Mouse (Mus musculus) neural tube, embryonic 12.5 days (tissue): ENCODE results near the gene Zcchc17. TPM values are rescaled to one million over a fixed set of nuclear protein-coding genes. Genes with fewer than 3 reads are reported as not detected.

ENCODE experiments used
- ATAC-seq: fragments of 200-750 bp; cut with Nextera tagmentation; 2 replicates; pipeline ENCODE4 v1.8.0; 2017; ENCODE audit warnings: low read depth, mild to moderate bottlenecking, moderate TSS enrichment, moderate library complexity; ENCODE audit not compliant: low FRiP score
- H3K27ac ChIP-seq: fragments of 300-500 bp; sonication (generic); 2 replicates; pipeline ENCODE4 v1.5.1; 2016
- H3K27me3 ChIP-seq: fragments of 300-500 bp; sonication (generic); replicated peaks from 2 replicates; pipeline ENCODE4 v1.6.1; 2016; ENCODE audit warnings: mild to moderate bottlenecking
- H3K36me3 ChIP-seq: fragments of 300-500 bp; sonication (generic); 2 replicates; pipeline ENCODE4 v1.6.1; 2016; ENCODE audit warnings: mild to moderate bottlenecking
- H3K4me1 ChIP-seq: fragments of 300-500 bp; sonication (generic); 2 replicates; pipeline ENCODE4 v1.6.1; 2016
- H3K4me2 ChIP-seq: fragments of 300-500 bp; sonication (generic); replicated peaks from 2 replicates; pipeline ENCODE4 v1.6.1; 2016; ENCODE audit warnings: mild to moderate bottlenecking
- H3K4me3 ChIP-seq: fragments of 300-500 bp; sonication (generic); 2 replicates; pipeline ENCODE4 v1.5.1; 2016
- H3K9ac ChIP-seq: fragments of 300-500 bp; sonication (generic); 2 replicates; pipeline ENCODE4 v1.6.1; 2016; ENCODE audit warnings: mild to moderate bottlenecking
- H3K9me3 ChIP-seq: fragments of 300-500 bp; sonication (generic); 2 replicates; pipeline ENCODE4 v1.6.1; 2016; ENCODE audit warnings: mild to moderate bottlenecking
- WGBS: fragments of 180-500 bp; shearing (Covaris S2); methylation state at CpG from one replicate; pipeline ENCODE4 v1.1.7; 2016; 5-methylcytosine and 5-hydroxymethylcytosine counted together
- polyA plus RNA-seq: library from polyadenylated mRNA; unstranded; fragments of >200 nt; fragmentation: Nextera tagmentation; extraction: Ambion mirVana; gene quantifications from 2 replicates; pipeline ENCODE4 v1.2.1, GENCODE M21; 2016

The Zcchc17 gene
- polyA plus RNA-seq, 1 experiment from 2014 or later: 75.7 TPM

- Histone ChIP-seq H3K9ac (no peak overlapping the region), H3K4me3 (no peak overlapping the region), H3K27ac (no peak overlapping the region), H3K4me1 (no peaks in the 10 kb centered on the region), H3K4me2 (no peak overlapping the region), H3K36me3 (peaks cover 55% of the 10 kb centered on the region), H3K27me3 (no peaks in the 10 kb centered on the region), H3K9me3 (no peaks in the 10 kb centered on the region)
- 81% methylated on average over 13 of the region's 13 CpGs for WGBS
- ATAC-seq: no peak
Observed at GRCm38 (mm10) chr4:130315771-130316527, 43.8 kb downstream of the Zcchc17 start.

GRCm38 (mm10) chr4:130313552-130313951, 46.2 kb downstream of the Zcchc17 start:
- peaks cover 6% of the 10 kb centered on the region for H3K4me1 ChIP-seq
- no peak overlapping the region for H3K9ac ChIP-seq
- no peaks in the 10 kb centered on the region for H3K9me3 ChIP-seq
- H3K27me3 ChIP-seq: peaks cover 22% of the 10 kb centered on the region
- 92% methylated on average over 4 of the region's 4 CpGs for WGBS
- no peak for ATAC-seq
- H3K4me3 ChIP-seq: no peak overlapping the region
- no peak overlapping the region for H3K27ac ChIP-seq
- H3K36me3 ChIP-seq: peaks cover 44% of the 10 kb centered on the region
- no peak overlapping the region for H3K4me2 ChIP-seq

- no peak overlapping the region for H3K4me2 ChIP-seq
- H3K27me3 ChIP-seq: peaks cover 31% of the 10 kb centered on the region
- ATAC-seq: no peak
- H3K4me1 ChIP-seq: peaks cover 16% of the 10 kb centered on the region
- no peak overlapping the region for H3K4me3 ChIP-seq
- no peak overlapping the region for H3K27ac ChIP-seq
- WGBS: 92% methylated on average over 3 of the region's 3 CpGs
- peaks cover 35% of the 10 kb centered on the region for H3K36me3 ChIP-seq
- H3K9me3 ChIP-seq: no peaks in the 10 kb centered on the region
- no peak overlapping the region for H3K9ac ChIP-seq
Observed at GRCm38 (mm10) chr4:130312526-130312925, 47.2 kb downstream of the Zcchc17 start.

GRCm38 (mm10) chr4:130309254-130309653, 50.5 kb downstream of the Zcchc17 start:
- H3K4me2 ChIP-seq: peak overlapping the region; percentile 87
- H3K9ac ChIP-seq: peak overlapping the region; percentile 56; the same call in 1 of the 2 replicates
- no peak for ATAC-seq
- 40% methylated on average over 8 of the region's 8 CpGs for WGBS
- H3K36me3 ChIP-seq: peaks cover 12% of the 10 kb centered on the region
- peak overlapping the region; percentile 44; the same call in 1 of the 2 replicates for H3K4me3 ChIP-seq
- peaks cover 18% of the 10 kb centered on the region for H3K4me1 ChIP-seq
- peaks cover 54% of the 10 kb centered on the region for H3K27me3 ChIP-seq
- H3K9me3 ChIP-seq: no peaks in the 10 kb centered on the region
- H3K27ac ChIP-seq: no peak overlapping the region

- H3K27me3 ChIP-seq: peaks cover 54% of the 10 kb centered on the region
- H3K9ac ChIP-seq: peak within 1 kb of the TSS; percentile 56
- no peak within 1 kb of the TSS for H3K27ac ChIP-seq
- peak within 1 kb of the TSS; percentile 87 for H3K4me2 ChIP-seq
- peaks cover 18% of the 10 kb centered on the region for H3K4me1 ChIP-seq
- H3K9me3 ChIP-seq: no peaks in the 10 kb centered on the region
- H3K36me3 ChIP-seq: peaks cover 4% of the 10 kb centered on the region
- under 1% methylated on average over 52 of the region's 52 CpGs for WGBS
- peak within 1 kb of the TSS; percentile 44 for H3K4me3 ChIP-seq
- ATAC-seq: peak; percentile 84
Observed at GRCm38 (mm10) chr4:130308231-130309081, 51.3 kb downstream of the Zcchc17 start, which contains the start of the genes Fabp3 and Gm10570. Fabp3 (plus strand) TSS chr4:130308595. Gm10570 (minus strand) TSS chr4:130308674.

- 1% methylated on average over 23 of the region's 23 CpGs for WGBS
- Histone ChIP-seq H3K27me3 (peaks cover 54% of the 10 kb centered on the region), H3K4me2 (peak overlapping the region; percentile 87), H3K9me3 (no peaks in the 10 kb centered on the region), H3K36me3 (peaks cover 4% of the 10 kb centered on the region; the same call in 1 of the 2 replicates), H3K4me3 (peak overlapping the region; percentile 44), H3K27ac (no peak overlapping the region), H3K9ac (0 out of 2 replicates have a peak overlapping the region, but pooled peaks have one; percentile 56), H3K4me1 (peaks cover 18% of the 10 kb centered on the region)
- peak; percentile 42; the same call in 1 of the 2 replicates for ATAC-seq
Observed at GRCm38 (mm10) chr4:130307851-130308230, 51.9 kb downstream of the Zcchc17 start.

- Histone ChIP-seq H3K27me3 (peaks cover 54% of the 10 kb centered on the region), H3K4me3 (no peak overlapping the region), H3K27ac (no peak overlapping the region), H3K4me2 (peak overlapping the region; percentile 87; the same call in 1 of the 2 replicates), H3K9ac (no peak overlapping the region), H3K9me3 (no peaks in the 10 kb centered on the region), H3K36me3 (no peaks in the 10 kb centered on the region), H3K4me1 (peaks cover 18% of the 10 kb centered on the region)
- no peak for ATAC-seq
- 75% methylated on average over 10 of the region's 10 CpGs for WGBS
Observed at GRCm38 (mm10) chr4:130306796-130307630, 52.7 kb downstream of the Zcchc17 start.

- no peak overlapping the region for H3K4me2 ChIP-seq
- H3K27me3 ChIP-seq: peaks cover 43% of the 10 kb centered on the region
- H3K9me3 ChIP-seq: no peaks in the 10 kb centered on the region
- no peak for ATAC-seq
- H3K4me3 ChIP-seq: no peak overlapping the region
- no peak overlapping the region for H3K27ac ChIP-seq
- H3K4me1 ChIP-seq: peaks cover 18% of the 10 kb centered on the region
- 21% methylated on average over 3 of the region's 3 CpGs for WGBS
- no peak overlapping the region for H3K9ac ChIP-seq
- no peaks in the 10 kb centered on the region for H3K36me3 ChIP-seq
Observed at GRCm38 (mm10) chr4:130304746-130305145, 55.0 kb downstream of the Zcchc17 start.

GRCm38 (mm10) chr4:130302285-130302870, 57.4 kb downstream of the Zcchc17 start:
- H3K27me3 ChIP-seq: peaks cover 21% of the 10 kb centered on the region
- no peaks in the 10 kb centered on the region for H3K9me3 ChIP-seq
- no peak overlapping the region for H3K27ac ChIP-seq
- no peaks in the 10 kb centered on the region for H3K36me3 ChIP-seq
- no peak overlapping the region for H3K4me3 ChIP-seq
- H3K4me1 ChIP-seq: no peaks in the 10 kb centered on the region
- 40% methylated on average over 12 of the region's 12 CpGs for WGBS
- no peak for ATAC-seq
- H3K4me2 ChIP-seq: no peak overlapping the region
- no peak overlapping the region for H3K9ac ChIP-seq

GRCm38 (mm10) chr4:130299629-130300018, 60.1 kb downstream of the Zcchc17 start:
- ATAC-seq: no peak
- Histone ChIP-seq H3K4me3 (no peak overlapping the region), H3K36me3 (no peaks in the 10 kb centered on the region), H3K4me2 (no peak overlapping the region), H3K9me3 (no peaks in the 10 kb centered on the region), H3K9ac (peak overlapping the region; percentile 3; the same call in 1 of the 2 replicates), H3K27ac (no peak overlapping the region), H3K4me1 (no peaks in the 10 kb centered on the region), H3K27me3 (no peaks in the 10 kb centered on the region)
- 71% methylated on average over 8 of the region's 8 CpGs for WGBS

- 78% methylated on average over 11 of the region's 11 CpGs for WGBS
- H3K4me3 ChIP-seq: no peak overlapping the region
- ATAC-seq: no peak
- H3K27ac ChIP-seq: no peak overlapping the region
- H3K36me3 ChIP-seq: no peaks in the 10 kb centered on the region
- no peaks in the 10 kb centered on the region for H3K4me1 ChIP-seq
- H3K27me3 ChIP-seq: no peaks in the 10 kb centered on the region
- no peaks in the 10 kb centered on the region for H3K9me3 ChIP-seq
- H3K9ac ChIP-seq: peak overlapping the region; percentile 3; the same call in 1 of the 2 replicates
- no peak overlapping the region for H3K4me2 ChIP-seq
Observed at GRCm38 (mm10) chr4:130298877-130299628, 60.7 kb downstream of the Zcchc17 start.
